Mouse (Mus musculus): ENCODE data around the gene Prap1.
"Not testable (repeated sequence)": the region's sequence is repeated elsewhere in the genome, so short reads cannot be mapped to it uniquely, and the experiment has no call there.

Gene Prap1

DNA sequence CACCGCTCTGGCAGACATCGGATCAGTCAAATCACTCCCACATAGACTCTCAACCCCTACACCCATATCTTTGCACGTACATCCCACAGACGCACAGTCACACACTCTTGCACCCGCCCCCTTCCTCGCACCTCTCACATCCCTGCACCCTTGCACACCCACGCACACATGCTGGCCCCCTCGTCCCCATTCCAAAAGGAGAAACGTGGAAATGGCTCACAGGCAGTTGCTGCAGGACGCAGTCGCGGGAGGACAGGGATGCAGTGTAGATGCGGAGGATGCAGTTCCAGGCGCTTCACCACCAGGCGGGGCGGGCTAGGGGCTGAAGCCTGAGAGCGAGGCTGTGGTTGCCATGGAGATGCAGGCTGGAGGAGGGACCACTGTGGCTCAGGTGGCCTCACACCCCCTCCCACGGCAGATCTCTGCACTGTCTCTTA lies 10.9 kb upstream of the Prap1 start, which contains the start of gene Caly:
TSS of gene Caly (minus strand) at position 307 of the 437 bp plus-strand sequence.
- peak in 1 of 2 experiments; percentile 47 for DNase-seq (ENCODE audit: low spot score in 2 of 2)

DNA sequence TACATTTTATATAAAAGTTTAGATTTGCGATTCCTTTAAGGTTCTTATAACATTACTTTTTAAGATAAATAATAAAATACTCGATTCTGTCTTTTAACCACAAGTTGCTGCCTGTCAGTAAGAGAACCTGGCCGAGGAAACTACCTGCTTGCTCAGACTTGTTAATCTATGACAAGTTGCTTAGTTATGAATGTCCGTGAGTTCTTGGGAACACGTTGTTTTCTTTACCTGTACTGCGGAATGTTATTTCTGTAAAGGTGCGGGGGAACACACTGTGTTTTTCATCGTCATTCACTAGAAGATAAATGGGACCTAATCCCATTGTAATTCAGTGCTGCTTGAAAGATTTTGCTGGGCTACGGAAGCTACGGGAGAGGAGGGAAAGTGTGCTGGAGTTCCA lies 2.6 kb upstream of the Prap1 start:
- DNase-seq (ENCODE audit: low spot score in 2 of 2), result no peak

DNA sequence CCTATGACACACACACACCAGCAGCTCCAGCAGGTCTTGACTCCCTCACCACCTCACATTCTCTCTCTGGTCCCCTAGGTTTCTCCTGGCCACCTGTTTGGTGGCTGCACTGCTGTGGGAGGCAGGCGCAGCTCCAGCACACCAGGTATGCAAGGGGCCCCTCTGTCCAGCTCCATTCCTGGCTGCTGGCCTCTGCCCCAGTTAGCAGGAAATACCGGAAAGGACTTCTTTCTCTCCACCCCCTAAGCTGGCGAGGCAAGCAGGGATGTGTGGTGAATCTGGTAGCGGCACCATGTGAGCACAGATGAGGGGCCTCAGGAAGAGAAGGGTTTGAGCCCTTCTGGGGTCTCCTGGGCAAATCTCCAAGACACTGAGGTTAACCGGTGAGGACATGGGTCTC lies 1.8 kb downstream of the Prap1 start:
- DNase-seq (ENCODE audit: low spot score in 2 of 2), result no peak

DNA sequence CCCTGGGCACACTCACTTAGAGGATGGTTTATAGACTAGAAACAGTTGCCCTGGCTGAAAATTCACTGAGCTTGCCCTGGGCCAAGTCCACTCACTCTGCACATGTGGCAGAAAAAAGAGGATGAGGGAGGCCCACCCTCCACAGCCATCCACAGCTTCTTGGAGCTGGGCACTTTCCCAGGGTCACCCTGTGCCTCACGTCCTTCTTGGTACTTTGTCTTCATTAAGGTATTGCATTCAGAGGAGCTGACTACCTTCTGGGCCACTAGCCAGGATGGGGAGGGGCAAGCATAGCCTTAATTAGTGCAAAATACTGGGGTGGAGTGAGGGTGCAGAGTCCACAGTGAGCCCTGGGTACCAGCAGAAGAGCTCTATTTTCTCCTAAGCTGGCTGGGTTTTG lies 2.4 kb downstream of the Prap1 start:
- no peak for DNase-seq (ENCODE audit: low spot score in 2 of 2)

DNA sequence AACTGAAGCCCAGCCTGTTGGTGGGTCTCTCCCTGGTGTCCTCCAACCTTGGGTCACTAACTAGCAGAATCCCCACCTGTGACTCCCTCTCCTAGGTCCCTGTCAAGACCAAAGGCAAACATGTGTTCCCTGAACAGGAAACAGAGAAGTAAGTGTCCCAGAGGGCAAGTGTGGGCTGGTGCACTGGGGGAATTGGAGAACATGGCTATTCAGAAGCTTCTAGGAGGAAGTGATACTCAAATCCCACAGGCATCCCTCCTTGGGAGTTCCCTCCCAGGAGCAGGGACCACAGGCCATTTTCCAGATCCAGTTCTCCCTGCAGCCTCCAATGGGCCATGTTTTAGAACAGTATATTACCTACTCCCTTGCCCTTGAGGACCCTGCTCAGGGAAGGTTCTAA lies 2.9 kb downstream of the Prap1 start:
- DNase-seq (ENCODE audit: low spot score in 2 of 2), result no peak

DNA sequence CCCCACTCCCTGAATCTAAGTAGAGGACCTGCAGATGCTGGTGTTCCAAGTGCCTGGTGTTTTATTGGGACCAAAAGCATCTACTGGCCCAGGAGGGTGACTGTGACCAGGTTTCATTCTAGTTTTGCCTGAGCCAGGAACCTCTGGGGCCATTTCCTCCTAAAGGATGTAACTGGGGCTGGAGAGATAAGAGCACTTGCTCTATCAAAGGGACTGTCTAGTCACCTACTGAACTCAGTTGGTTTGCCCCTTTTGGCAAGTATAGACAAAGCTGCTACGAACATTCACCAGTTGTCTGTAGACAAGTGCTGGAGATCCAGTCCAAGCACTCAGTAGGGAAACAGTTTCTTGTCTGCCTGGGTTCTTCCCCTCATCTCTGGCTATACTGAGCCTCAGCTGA lies 5.3 kb downstream of the Prap1 start:
- no peak for DNase-seq (ENCODE audit: low spot score in 2 of 2)

DNA sequence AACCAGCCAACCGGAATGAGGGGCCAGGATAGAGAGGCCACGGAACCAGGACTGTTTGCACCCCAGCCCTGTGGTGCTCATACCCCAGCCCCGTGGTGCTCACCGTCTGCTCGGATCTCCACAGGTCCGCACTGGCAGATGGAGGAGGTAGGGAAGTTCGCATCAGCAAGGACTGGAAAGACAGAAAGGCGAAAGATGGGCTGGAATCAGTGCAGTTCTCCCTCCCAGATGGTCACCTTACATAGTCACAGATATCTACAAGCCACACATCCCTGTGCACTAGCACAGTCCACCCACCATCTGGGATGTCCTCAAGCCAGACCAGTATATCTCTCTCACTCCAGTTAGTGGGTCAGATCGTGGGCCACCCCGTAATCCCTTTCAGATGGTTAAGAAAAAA lies 8.3 kb downstream of the Prap1 start:
- no peak for DNase-seq (ENCODE audit: low spot score in 2 of 2)

DNA sequence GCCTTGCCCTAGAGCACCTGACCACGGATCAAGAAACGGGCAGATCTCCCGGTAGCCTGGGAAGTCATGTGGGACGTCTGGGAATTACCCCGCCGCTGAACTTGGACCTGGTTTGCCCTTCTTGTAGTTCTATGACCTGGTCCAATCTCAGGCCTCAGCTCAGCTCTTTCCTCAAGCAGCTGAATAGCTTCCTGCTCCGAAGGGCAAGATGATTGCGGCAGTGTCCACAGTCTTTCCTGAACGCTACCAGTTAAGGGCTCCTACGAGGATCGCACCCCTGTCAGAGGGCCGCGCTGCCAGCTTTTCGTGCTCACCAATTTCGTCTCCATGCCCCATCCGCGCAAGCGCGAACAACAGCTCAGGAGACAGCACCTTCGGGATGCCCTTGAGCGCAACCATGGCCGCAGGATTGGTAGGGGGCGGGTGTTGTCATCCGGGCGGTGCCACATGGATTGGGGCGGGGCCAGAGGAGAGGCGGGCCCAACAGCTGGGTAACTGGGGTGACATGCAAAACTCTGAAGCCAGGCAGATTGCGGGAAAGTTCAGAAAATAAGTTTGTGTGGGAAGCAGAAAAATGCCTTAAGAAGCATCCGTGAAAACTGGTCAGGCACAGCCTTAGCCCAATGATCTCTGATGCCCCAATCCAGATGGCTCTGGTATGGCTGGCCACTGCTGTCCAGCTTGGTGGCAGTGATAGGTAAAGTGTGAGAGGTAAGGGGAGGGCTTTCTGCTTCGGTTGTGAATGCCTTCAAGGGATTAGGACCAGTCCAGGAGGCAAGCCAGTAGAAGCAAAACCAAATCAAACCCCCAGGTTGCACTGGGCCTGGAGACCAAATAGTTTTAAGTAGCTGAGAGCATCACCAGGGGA lies 9.0 kb downstream of the Prap1 start, which contains the start of gene Fuom:
TSS of gene Fuom (minus strand) at position 449 of the 868 bp plus-strand sequence.
- DNase-seq (ENCODE audit: low spot score in 2 of 2), result peak; percentile 49 to 85

DNA sequence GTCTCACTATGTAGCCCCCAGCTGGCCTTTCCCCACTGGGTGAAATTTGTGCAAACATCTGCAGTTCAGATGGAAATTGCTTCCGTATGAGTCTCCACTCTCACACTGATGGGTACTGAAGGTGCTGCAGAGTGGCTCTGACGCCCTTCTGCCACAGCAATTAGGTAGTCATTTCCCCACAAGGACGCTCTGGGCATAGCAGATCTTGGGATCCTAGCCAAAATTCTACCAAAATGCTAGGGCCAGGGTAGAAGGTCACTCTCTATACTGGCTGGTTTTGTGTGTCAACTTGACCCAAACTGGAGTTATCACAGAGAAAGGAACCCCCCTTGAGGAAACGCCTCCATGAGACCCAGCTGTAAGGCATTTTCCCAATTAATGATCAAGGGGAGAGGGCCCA lies 10.8 kb downstream of the Prap1 start:
- no peak for DNase-seq (ENCODE audit: low spot score in 2 of 2)

DNA sequence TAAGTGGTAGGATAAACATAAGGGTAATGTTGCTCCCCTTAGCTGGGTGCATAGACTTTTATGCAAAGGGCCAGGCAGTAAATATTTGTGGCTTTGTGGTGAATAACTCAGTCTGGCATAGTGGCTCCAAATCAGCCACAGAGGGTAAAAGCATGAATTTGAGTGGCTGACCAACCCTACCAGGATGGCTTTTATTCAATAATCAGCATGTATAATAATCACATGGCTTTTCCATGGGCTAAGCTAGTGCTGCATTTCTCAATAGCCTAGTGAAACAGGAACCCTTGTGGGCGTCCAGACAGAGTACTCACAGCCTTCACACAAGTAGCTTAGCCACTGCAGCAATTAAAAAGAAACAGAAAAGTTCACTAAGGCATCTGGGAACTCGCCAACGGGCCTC lies 18.7 kb downstream of the Prap1 start:
- DNase-seq (ENCODE audit: low spot score in 2 of 2), result no peak

DNA sequence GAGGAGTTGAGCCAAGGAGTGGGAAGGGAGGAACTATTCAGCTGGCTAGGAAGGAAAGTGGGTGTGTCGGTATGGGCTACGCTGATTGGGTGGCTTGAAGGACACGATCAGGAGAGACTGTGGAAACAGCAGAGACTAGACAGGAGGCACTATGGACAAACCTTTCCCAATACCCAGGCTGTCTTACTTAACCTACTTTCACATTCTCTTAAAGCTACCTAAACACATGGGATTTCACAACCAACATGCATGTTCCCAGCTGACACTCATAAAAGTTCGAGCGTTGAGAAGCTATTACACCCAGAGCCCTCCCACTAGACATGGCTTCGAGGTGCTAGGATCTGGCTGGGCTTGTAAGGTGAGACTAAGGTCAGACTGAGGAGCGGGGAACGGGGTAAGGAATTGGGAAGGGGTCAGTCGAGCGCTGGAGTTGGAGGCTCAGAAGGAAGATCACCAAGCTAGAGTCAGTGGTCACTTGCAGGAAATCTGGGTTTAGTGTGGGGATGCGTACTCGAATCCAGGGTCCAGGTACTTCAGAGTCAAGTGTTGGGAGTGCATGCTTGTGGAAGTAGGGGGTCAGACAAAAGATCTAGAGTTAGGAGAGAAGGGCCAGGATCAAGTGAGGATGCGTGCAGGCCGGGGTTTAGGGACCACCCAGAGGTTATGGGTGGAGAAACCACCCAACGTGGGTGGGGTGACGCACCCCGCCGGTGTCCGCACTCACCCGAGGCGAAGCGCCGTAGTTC lies 22.6 kb downstream of the Prap1 start, which contains the start of gene Paox:
TSS of gene Paox (plus strand) at position 217 of the 746 bp plus-strand sequence.
- peak; percentile 20 to 33 for DNase-seq (ENCODE audit: low spot score in 2 of 2)

DNA sequence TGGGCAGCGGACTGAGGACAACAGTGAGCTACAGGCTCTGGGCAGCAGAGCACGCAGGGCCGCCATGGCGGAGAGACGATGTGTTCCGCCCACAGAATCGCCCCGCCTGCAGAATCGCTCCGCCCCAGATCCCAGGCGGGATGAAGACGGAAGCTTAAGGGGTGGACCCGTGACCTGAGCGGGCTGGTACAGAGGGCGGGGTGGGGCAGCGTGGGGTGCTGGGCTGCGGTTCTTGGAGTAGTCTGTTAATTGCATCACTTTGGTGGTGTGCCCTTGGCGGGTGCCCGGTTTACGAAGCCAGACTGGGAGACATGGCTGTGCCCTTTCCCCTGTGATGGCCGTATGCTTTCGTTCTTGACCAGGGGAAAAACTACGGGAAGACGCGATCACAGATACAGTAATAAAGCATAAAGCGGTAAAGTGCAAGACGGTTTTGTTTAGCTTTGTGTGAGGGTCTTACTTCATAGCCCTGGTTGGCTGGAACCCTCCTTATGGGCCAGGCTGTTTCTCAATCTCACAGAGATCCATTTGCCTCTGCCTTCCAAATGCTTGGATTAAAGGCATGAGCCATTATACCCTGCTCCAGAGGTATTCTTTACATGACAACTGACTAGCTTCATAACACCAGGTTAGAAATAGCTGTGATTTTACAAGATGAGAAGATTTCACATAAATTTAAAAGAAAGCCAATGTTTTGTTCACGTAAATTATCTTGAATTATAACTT lies 23.3 kb downstream of the Prap1 start, which contains the start of gene Echs1:
TSS of gene Echs1 (minus strand) at position 148 of the 726 bp plus-strand sequence.
- peak; percentile 76 to 92 for DNase-seq (ENCODE audit: low spot score in 2 of 2)

DNA sequence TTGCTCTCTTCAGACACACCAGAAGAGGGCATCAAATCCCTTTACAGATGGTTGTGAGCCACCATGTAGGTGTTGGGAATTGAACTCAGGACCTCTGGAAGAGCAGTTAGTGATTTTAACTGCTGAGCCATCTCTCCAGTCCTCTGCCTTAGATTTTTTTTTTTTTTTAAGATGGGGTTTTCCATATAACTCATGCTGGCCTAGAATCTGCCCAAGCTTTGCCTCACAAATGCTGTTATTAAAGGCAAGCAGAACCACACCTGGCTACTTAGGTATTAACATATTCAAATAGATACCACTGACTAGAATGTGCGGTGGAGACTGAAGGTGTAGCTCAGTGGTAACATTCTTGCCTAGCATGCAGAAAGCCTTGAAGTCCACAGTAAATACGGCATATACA lies 27.3 kb downstream of the Prap1 start:
- no peak for DNase-seq (ENCODE audit: low spot score in 2 of 2)

DNA sequence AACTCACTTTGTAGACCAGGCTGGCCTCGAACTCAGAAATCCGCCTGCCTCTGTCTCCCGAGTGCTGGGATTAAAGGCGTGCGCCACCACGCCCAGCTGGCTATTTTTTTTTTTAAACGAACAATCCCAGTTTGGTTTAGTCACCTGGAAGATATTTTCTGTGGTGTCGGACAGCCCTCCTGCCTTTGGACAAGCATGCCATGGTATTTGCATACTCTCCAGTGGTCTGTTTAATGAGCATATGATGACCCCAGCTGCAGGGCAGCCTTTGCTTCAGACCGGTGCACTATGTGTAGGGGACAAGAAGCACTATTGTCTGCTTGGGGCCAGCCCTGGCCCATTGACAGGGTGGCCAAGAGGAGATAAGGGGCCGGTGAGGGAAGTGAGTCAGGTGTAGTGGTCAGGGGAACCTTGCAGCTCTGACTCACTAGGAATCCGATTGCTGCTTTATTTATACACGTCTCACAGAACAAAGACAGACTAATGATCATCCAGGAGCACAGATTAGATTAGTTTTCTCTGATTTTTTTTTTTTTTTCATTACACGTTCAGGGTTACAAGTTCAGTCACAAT lies 28.2 kb downstream of the Prap1 start:
- DNase-seq (ENCODE audit: low spot score in 2 of 2), result no peak

DNA sequence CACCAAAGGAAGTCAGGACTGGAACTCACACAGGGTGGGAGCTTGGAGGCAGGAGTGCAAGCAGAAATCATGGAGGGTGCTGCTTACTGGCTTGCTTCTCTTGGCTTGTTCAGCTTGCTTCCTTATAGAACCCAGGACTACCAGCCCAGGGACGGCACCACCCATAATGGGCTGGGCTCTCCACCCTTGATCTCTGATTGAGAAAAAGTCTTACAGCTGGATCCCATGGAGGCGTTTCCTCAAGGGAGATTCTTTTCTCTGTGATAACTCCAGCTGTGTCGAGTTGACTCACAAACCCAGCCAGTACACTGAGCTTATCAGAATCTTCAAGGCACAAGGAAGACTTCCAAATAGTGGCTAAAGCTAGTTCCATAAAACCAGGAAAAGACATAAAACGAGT lies 29.6 kb downstream of the Prap1 start:
- no peak for DNase-seq (ENCODE audit: low spot score in 2 of 2)

DNA sequence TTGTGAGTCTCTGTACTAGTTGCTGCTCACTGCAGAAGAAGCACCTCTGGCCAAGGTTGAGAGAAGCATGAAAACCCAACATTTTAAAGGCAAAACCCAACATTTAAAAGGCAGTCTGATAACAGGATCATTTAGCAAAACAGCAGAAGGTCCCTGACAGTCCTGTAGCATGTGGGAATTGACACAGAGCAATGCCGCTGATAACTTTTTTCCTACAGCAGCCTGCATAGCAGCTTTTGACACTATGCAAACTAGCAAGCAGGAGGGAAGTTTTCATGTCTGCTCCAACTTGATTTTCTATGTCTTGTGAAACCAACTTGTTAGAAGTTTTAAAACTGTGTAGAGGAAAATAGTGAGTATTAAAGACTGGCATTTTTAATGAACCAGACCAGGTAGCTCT lies 31.2 kb downstream of the Prap1 start:
- DNase-seq (ENCODE audit: low spot score in 2 of 2), result no peak

DNA sequence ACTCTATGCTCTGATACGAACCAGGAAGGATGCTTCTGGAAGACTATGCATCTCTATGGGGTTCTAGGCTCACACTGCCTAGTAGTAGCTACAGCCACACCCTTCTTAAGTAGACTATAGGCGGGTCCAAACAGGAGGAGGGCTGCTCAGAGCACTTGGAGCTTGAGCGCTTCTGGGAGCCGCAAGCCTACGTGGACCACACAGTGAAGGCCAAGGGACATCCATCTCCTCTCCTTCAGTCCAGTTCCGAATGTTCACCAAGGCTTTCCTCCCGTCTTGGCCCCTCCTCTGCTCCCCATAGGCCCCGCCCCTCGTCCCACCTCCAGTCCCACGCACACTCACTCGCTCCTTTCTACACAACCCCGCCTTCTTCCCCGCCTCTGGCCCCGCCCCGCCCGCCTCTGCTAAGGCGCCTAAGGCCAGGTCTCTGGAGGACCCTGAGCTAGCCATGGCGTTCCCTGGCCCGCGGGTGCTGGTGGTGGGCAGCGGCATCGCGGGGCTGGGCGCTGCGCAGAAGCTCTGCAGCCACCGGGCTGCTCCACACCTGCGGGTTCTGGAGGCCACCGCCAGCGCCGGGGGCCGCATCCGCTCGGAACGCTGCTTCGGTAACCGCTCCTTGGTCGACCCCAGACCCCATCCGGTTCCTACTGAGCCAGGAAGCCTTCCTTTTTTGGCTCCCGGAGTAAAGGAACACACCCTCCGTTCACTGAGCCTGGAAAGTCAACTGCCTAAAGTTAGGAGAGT lies 32.3 kb downstream of the Prap1 start:
- DNase-seq (ENCODE audit: low spot score in 2 of 2), result peak; percentile 81 to 96

DNA sequence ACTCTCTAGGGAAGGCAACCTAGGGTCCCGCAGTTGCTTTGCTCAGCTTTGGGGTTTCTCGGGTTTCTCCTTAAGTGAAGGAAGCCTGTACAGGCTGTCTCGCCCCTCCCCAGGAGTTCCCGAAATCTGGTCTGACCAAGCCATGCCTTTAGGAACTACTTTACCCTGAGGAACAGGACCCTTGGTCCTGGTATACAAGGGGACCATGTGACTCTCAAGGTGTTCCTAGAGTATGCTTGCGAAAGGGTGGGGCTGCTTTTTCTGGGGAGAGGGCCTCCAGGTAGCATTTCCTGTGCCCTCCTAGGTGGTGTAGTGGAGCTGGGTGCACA lies 32.8 kb downstream of the Prap1 start:
- no peak for DNase-seq (ENCODE audit: low spot score in 2 of 2)

DNA sequence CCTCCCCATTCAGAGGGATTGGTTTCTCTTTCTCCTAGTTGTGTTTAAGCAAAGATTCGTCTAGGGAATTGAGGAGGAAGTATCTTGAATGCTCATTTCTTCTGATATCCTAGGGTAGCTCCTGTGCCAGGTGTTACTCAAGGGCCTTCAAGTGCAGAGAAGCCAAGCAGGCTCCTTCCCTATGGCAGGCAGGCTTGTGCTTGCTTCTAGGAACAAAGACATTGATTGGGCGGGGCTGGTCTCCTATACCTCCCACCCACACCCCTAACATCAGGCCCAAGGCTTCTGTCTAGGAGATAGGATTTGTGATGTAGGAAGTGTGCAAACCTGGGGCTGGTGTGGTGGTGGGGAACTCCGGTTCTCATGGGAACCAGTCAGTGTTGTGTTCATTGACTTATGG lies 33.7 kb downstream of the Prap1 start:
- DNase-seq (ENCODE audit: low spot score in 2 of 2), result no peak

DNA sequence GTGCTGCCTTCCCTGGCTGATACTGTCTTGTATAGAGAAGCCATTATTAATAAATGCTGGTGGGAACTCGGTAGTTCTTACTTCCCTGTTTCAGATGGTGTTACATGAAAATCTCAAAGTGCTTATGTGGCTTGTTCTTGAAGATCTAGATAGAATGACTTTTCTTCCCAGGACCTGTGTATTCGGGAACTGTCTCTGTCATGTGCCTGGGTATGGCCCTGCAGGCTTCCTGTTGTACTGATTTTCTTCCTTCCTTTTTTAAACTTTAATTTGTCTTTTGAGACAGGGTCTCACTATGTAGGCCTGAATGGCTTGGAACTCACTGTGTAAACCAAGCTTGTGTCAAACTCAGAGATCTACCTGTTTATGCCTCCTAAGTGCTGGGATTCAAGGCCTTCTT lies 34.7 kb downstream of the Prap1 start:
- no peak for DNase-seq (ENCODE audit: low spot score in 2 of 2)

DNA sequence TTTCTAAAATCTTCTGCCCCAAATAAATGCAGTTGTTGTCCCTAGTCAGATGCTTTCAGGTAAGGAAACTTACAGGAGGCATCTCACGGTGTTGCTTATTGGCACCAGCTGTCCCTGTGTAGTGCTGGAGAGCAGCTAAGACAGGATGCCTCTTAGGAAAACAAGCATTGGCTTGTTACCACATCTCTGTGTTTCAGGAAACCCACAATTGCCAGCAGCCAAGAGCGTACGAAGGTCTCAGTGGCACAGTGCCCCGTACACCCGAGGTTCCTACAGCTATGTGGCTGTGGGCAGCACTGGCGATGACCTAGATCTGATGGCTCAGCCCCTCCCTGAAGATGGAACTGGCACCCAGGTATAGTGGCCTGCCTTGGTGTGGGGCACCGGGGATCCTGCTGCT lies 39.0 kb downstream of the Prap1 start:
- not testable (repeated sequence) for DNase-seq (ENCODE audit: low spot score in 2 of 2)

Measured in spleen, postnatal 10 days (tissue).